Mouse (Mus musculus) MEL (cell line): ENCODE data around the gene Aplf.
A peak's percentile ranks its signal among the peaks of the same experiment; 100 is the strongest.

Experiments used
- CTCF ChIP-seq, 3 experiments: IDR thresholded peaks in 2 of 3; conservative IDR thresholded peaks in 1 of 3; 2 replicates each; pipeline ENCODE4 v1.5.1; 2011 to 2012; ENCODE audit warnings: low read length in 3 of 3, low read depth in 2 of 3, mild to moderate bottlenecking in 2 of 3, improper control_type of control experiment in 1 of 3, inconsistent platforms in 1 of 3, mixed read lengths in 1 of 3, moderate library complexity in 1 of 3; ENCODE audit not compliant: control insufficient read depth in 1 of 3, insufficient read depth in 1 of 3, poor library complexity in 1 of 3, severe bottlenecking in 1 of 3
- EP300 ChIP-seq, 2 experiments: IDR thresholded peaks; 2 replicates each; pipeline ENCODE4 v1.6.1; 2011; ENCODE audit warnings: improper control_type of control experiment in 2 of 2, low read length in 2 of 2, low read depth in 1 of 2, mild to moderate bottlenecking in 1 of 2
- GATA1 ChIP-seq: IDR thresholded peaks from 2 replicates; pipeline ENCODE4 v1.6.1; 2011; ENCODE audit warnings: low read depth, low read length, improper control_type of control experiment
- HCFC1 ChIP-seq: IDR thresholded peaks from 2 replicates; pipeline ENCODE4 v1.6.1; 2012; ENCODE audit warnings: low read depth, mild to moderate bottlenecking, inconsistent platforms, low read length, improper control_type of control experiment, moderate library complexity
- MAX ChIP-seq: IDR thresholded peaks from 2 replicates; pipeline ENCODE4 v1.6.1; 2011; ENCODE audit warnings: low read length, improper control_type of control experiment
- POLR2AphosphoS2 ChIP-seq: IDR thresholded peaks from 2 replicates; pipeline ENCODE4 v1.6.1; 2011; ENCODE audit warnings: low read length, improper control_type of control experiment
- TCF12 ChIP-seq: IDR thresholded peaks from 2 replicates; pipeline ENCODE4 v1.6.1; 2014; ENCODE audit warnings: low read depth, mild to moderate bottlenecking, inconsistent platforms, low read length, improper control_type of control experiment, moderate library complexity
- UBTF ChIP-seq: IDR thresholded peaks from 2 replicates; pipeline ENCODE4 v1.6.1; 2012; ENCODE audit warnings: low read depth, mild to moderate bottlenecking, inconsistent platforms, low read length, improper control_type of control experiment, moderate library complexity, borderline replicate concordance; ENCODE audit not compliant: insufficient read depth
- USF1 ChIP-seq: IDR thresholded peaks from 2 replicates; pipeline ENCODE4 v1.6.1; 2014; ENCODE audit warnings: low read depth, mild to moderate bottlenecking, inconsistent platforms, low read length, improper control_type of control experiment, moderate library complexity
- ZC3H11A ChIP-seq: IDR thresholded peaks from 2 replicates; pipeline ENCODE4 v1.6.1; 2012; ENCODE audit warnings: low read depth, mild to moderate bottlenecking, inconsistent platforms, low read length, improper control_type of control experiment

GRCm38 (mm10) chr6:87582456-87582855 is 89.5 kb downstream of the Aplf start:
- TF ChIP-seq USF1 = no peak
- TF ChIP-seq CTCF (IDR thresholded peaks at IDR 0.05 in 2 of 3, conservative IDR thresholded peaks at IDR 0.05 in 1 of 3; ENCODE audit: control insufficient read depth in 1 of 3, insufficient read depth in 1 of 3, low read depth in 2 of 3, low read length in 3 of 3, poor library complexity in 1 of 3, severe bottlenecking in 1 of 3) = no peak
- TF ChIP-seq ZC3H11A = no peak
- TF ChIP-seq MAX = peak; percentile 22; the same call in 1 of the 2 replicates
- no peak for TF ChIP-seq POLR2AphosphoS2
- peak; percentile 76 for TF ChIP-seq TCF12
- TF ChIP-seq EP300 (IDR thresholded peaks at IDR 0.05; ENCODE audit: low read depth in 1 of 2, low read length in 2 of 2) = peak; percentile 60 to 63
- TF ChIP-seq UBTF = no peak
- no peak for TF ChIP-seq HCFC1
- peak; percentile 44; the same call in 1 of the 2 replicates for TF ChIP-seq GATA1
